Mouse (Mus musculus): ENCODE measurements around the gene Flnc.

Gene Flnc

GRCm38 (mm10) chr6:29485951-29486350 is 52.9 kb downstream of the Flnc start:
- WGBS: 69% methylated on average over 2 of the region's 2 CpGs

GRCm38 (mm10) chr6:29494101-29494500 is 61.0 kb downstream of the Flnc start:
- WGBS: 75% methylated on average over 4 of the region's 4 CpGs

GRCm38 (mm10) chr6:29496270-29496669 is 63.2 kb downstream of the Flnc start:
- 33% methylated on average over 25 of the region's 25 CpGs for WGBS

- WGBS: 68% methylated on average over 2 of the region's 2 CpGs
These were observed 64.7 kb downstream of the Flnc start for GRCm38 (mm10) chr6:29497791-29498190.

GRCm38 (mm10) chr6:29500177-29500576 is 67.1 kb downstream of the Flnc start:
- WGBS: 95% methylated on average over 7 of the region's 7 CpGs

GRCm38 (mm10) chr6:29500810-29501209 is 67.8 kb downstream of the Flnc start:
- 96% methylated on average over 6 of the region's 6 CpGs for WGBS

- 100% methylated on average over 1 of the region's 1 CpGs for WGBS
These were observed 68.5 kb downstream of the Flnc start for GRCm38 (mm10) chr6:29501599-29501998.

GRCm38 (mm10) chr6:29505493-29505892 is 72.4 kb downstream of the Flnc start:
- 90% methylated on average over 5 of the region's 5 CpGs for WGBS

- WGBS: 28% methylated on average over 8 of the region's 8 CpGs
These were observed 73.8 kb downstream of the Flnc start for GRCm38 (mm10) chr6:29506834-29507233.

- WGBS: 3% methylated on average over 47 of the region's 47 CpGs
These were observed 74.6 kb downstream of the Flnc start, which contains the start of gene Kcp for GRCm38 (mm10) chr6:29507447-29508309. TSS of gene Kcp (minus strand) at chr6:29507952.

- 61% methylated on average over 2 of the region's 2 CpGs for WGBS
These were observed 76.0 kb downstream of the Flnc start for GRCm38 (mm10) chr6:29509086-29509485.

Data from cerebral cortex, adult 2 months (tissue).